Mouse (Mus musculus) thymus, postnatal 4 days (tissue): ENCODE results near the gene Wrap53.

ENCODE experiments used
- DNase-seq: peaks from one replicate; pipeline ENCODE4 v3.0.0; 2021

Wrap53 gene

DNA sequence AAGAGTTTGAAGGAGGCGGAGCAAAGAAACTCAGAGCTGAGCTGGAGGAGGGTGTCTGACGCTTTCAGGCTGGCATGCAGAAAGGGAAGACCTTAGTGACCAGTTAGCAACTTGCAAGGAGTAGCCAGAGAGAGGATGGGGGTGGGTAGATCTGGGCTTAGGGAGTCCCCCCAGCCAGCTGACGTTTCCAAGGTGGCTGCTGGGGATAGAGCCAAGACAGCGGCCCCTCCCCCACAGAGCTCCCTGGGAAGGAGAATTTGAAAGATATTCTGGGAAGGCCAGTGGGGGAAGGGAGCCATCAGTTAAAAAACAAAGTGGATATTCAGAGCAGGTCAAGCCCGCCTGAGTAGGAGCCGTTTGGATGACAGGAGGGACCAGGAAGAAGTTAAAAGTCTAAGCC lies 20.0 kb upstream of the Wrap53 start:
- DNase-seq: no peak

DNA sequence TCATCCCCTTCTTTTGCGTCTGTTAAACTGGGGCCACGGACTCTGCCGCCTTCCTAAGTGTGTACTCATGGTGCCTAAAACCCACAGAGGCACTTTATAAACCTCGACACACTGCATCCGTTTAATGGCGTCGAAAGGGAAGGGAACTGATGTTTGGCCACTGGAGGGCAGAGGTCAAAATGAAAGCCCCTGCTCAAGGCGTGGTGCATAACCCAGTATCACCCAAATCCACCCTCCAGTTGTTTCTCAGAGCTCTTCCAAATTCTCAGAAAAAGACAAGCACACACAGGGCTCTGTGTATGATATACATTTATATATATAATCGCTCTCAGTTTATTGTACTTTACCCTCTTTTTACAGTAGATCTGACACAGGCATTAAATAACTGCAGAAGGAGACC lies 19.4 kb upstream of the Wrap53 start:
- no peak for DNase-seq

DNA sequence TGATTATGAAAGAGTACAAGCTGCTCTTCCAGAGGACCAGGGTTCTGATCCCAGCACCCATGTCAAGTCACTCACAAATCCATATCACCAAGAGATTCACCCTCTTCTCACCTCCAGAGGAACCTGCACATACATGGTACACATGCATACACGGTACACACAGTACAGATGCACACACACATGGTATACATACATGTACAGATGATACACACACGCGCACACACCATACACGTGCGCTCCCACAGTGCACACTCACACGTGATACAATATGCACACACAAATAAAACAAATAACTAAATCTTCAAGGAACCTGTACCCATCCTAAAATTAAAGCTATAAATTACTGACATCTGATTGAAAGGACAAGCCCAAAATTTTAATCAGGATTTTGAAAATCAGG lies 14.8 kb upstream of the Wrap53 start:
- DNase-seq: no peak

DNA sequence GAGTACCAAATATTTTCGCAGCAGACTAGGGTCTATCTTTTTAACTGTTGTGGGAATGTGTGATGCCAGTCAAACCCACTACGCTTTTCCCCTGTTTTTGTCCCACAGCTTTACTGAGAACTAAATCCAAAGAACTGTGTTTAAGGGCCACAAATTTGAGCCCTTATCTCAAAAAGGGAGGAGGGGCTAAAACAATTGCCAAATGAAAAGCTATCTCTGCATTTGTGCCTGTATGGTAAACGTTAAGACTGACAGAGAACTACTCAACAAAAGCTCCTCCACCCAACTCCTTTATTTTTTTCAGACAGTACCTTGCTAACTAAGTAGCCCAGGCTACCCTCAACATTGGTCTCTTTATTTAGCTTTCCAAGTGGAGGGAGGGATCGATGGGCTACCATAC lies 12.7 kb upstream of the Wrap53 start:
- DNase-seq: no peak

DNA sequence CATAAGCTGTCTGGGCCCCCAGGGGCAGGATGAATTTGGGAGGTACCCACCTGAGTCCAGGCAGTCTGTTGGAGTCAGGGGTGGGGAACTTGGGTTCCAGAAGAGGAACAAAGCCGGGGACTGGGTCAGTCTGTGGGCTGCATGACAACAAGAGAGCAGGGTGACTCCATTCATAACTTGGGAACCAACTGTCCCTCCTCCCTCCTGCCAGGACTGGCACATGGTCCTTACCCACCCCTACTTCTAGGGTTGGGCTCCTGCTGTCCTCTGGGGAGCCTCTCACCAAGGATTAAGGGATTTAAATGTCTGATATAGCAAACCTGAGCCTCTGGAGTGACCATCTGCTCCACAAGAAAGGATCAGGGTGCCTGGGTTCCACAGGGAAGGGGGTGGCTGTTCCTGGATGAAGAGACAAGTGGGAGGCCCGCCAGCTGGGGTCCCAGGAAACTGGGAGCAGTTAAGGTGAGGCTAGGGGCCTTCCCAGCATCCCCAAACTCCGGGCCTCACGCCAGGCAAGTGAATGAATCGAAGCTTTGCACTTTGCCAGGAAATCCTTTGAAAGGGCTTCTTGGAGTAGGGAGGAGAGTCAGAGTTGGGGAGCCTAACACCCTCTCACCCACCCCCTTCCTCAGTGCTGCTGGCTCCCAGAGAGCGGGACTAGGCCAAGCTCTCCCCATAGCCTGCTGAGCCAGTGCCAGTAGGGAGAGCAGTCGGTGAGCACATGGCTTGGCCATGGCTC lies 12.0 kb upstream of the Wrap53 start:
- DNase-seq: no peak

DNA sequence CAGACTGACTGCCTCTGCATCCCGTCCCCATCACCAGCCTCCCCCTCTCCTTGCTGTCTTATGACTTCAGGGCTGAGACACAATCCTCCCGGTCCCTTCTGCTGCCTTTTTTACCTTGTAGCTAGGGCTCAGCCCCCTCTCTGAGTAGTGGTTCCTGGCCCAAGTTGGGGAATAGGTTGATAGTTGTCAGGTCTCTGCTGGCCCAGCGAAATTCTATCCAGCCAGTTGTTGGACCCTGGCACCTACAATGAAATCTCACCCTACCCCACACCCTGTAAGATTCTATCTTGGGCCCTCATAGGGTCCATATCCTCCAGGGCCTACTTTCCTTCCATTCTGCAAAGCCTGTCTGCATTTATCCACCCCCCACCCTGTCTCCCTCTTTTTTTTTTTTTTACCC lies 11.4 kb upstream of the Wrap53 start:
- DNase-seq: no peak

DNA sequence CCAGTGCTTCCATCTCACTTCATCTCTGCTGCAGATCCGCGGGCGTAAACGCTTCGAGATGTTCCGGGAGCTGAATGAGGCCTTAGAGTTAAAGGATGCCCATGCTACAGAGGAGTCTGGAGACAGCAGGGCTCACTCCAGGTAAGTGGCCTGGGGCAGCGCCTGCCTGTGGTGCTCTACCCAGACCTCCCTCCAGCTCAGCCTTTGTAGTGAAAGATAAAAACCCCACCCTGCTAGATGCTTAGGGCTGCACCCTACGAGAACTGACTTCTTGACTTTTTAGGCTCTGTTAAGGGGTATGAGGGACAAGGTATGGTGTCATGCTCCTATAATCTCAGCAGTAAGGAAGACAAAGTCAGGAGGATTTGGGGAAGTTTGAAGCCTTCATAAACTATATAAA lies 10.6 kb upstream of the Wrap53 start:
- no peak for DNase-seq

DNA sequence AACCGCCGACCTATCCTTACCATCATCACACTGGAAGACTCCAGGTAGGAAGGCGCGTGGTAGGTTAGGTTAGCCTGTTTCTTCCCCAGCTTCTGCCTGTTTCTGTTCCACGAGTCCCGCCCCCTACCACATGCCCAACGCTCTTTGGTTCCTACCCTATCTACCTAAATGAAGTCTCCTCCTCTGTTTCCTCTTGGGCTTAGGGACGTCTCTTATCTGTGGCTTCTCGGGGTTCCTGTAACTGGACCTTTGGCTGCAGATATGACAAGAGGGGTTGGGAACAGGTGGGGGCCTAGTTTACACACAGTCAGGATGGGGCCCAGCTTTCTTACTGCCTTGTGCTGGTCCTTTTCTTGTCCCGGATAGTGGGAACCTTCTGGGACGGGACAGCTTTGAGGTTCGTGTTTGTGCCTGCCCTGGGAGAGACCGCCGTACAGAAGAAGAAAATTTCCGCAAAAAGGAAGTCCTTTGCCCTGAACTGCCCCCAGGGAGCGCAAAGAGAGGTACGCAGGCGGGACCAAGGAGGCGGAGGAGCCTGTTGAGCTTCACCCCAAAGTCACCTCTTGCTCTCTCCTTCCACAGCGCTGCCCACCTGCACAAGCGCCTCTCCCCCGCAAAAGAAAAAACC lies 9.3 kb upstream of the Wrap53 start:
- DNase-seq: no peak

DNA sequence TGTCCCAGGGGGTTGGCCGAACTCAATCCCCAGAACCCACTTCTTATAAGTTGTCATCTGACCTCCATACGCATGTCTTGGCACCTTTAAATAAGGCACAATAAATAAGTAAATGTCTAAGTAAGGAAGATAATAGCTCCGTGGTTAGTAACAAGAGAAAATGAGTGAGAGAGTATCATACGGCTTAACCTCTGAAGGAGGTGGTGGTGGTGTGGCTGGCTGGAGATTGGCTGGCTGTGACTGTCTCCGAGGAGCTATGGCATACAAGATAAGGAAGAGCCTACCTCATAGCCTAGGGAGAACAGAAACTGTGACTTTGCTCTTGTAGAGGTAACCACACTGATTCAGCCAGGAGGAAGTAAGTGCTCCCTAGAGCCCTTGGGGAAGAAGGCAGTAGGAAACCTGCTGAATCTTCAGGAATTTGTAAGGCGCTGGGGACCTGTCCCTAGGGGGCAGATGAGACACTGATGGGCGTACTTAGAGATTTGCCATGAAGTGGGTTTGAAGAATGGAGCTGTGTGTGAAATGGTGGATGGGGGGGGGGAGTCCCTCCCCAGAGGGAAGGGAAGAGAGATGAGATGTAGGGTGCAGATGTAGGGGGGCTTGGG lies 5.8 kb upstream of the Wrap53 start:
- no peak for DNase-seq

DNA sequence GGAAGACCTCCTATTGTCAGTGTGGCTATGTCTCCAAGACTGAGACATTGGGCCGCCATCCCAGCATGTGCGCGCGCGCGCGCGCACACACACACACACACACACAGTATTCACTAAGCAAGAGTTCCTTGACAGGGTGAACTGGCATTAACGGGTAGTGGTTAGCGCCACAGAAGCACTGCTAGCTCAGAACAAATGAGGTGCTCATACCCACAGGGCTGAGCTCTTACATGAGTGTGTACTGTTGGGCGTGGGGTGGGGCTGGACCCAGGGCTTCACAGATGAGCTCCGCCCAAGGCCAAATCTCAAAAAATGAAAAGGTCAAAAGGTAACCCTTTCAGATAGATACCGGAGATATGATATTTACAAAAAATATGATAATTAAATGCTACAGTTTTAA lies 4.9 kb upstream of the Wrap53 start:
- no peak for DNase-seq

DNA sequence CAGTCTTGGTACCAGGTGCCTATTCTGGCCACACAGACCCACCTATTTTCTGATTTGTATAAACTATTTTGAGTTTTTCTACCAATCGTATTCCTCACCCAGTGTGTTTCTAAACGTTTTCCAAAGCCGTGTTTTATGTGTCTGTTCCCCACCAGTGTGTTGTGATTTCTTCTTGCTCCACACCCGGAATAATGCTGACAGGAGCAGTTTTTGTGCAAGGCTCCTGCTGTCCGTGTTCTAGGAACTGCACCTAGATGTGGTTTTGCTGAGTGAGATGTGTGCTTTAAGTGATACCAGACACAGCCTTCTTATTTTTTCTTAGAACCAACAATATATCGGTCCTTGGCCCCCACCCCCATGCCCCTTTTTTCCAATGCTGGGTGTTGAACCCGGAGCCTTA lies 4.0 kb upstream of the Wrap53 start:
- no peak for DNase-seq

DNA sequence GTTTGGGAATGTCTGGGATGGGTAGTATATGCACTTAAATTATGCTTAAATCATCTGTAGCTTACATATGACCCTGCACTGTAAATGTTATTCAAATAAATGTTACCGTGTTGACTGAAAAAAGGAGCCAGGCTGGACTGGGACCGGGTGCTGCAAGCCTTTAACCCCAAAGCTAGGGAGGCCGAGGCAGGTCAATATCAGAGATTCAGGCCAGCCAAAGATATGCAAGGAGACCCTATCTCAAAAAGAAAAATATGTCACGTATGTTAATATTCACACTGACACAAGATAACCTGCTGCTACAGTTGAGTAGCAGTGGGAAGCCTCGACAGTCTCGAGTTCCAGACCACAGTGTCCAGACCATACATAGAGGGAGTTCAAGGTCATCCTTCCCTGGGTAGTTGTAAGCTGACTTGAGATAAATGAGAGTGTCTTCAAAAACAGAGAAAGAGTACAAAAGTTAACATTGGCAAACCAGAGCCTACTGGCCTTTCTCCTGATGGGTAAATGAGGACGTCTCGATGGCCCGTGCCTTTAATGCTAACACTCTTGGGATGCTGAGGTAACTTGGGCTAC lies 2.3 kb upstream of the Wrap53 start:
- DNase-seq: no peak

DNA sequence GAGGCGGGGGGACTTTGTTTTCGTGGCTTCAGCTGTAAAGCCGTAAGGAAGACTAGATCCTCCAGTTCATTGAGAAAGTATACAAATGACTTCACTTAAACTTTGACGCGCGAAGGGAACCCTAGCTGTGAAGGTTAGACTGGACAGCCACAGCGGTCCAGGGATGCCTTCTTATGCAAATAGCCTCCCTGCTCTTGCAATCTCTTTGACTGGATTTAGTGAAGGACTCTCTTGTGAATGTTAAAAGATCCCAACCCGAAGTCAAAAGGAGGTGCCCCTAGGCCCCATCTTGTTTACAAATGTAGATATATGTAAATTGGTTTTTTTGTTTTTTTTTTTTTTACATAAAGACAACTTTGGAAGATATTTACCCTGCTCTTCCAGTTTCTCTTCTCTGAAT lies 1.8 kb upstream of the Wrap53 start:
- DNase-seq: no peak

DNA sequence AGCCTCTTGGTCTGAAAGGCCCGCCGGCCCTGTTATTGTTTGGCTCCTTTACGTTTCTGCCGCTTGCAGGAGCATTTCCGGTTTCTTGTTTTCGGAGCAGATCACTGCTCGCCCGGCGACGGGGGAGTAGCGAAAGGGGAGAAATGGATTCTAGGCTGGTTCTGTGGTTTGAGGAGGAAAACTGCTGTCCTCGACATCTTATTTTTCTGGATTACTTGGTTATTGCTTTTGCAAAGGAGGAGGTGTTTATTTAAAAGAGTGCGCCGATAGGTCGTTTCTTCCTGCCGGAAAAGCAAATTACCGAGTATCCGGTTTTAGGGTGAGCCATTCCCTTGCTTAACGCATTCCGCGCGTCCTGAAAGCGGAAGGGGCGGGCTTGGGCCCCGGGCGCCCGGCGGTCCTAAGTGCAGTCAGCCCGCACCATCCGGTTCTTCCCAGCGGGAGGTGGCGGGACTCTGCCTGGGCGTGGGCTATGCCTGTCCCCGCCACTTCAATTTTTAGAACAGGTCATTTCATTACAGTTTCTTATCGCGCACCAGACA lies 1.2 kb upstream of the Wrap53 start:
- peak; percentile 88 for DNase-seq

DNA sequence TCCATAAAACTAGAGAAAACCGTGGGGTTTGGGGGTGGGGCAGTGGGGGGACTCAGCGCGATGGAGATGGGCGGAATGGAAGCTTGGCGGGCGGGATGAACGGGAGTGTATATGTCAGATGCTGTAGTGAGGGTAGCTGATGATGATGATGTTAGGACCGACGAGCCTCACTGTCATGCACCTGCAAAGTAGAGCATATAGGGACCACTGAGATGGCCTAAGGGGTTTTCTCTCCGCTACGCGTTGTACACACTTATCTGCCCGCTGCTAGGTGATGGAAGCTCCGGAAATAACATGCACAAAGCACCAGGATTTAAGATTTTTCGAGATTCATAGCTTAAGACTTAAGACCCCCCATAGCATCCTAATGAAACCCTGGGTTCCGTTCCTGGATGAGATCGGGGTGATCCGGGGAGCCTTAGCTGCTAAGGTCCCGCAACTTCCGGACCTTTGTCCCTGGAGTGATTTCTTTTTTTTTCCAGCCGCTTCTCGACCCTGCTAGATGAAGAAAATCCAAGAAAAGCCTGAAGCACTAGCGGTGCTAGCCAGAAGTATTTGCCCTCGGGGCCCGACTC lies 604 bp upstream of the Wrap53 start:
- no peak for DNase-seq

DNA sequence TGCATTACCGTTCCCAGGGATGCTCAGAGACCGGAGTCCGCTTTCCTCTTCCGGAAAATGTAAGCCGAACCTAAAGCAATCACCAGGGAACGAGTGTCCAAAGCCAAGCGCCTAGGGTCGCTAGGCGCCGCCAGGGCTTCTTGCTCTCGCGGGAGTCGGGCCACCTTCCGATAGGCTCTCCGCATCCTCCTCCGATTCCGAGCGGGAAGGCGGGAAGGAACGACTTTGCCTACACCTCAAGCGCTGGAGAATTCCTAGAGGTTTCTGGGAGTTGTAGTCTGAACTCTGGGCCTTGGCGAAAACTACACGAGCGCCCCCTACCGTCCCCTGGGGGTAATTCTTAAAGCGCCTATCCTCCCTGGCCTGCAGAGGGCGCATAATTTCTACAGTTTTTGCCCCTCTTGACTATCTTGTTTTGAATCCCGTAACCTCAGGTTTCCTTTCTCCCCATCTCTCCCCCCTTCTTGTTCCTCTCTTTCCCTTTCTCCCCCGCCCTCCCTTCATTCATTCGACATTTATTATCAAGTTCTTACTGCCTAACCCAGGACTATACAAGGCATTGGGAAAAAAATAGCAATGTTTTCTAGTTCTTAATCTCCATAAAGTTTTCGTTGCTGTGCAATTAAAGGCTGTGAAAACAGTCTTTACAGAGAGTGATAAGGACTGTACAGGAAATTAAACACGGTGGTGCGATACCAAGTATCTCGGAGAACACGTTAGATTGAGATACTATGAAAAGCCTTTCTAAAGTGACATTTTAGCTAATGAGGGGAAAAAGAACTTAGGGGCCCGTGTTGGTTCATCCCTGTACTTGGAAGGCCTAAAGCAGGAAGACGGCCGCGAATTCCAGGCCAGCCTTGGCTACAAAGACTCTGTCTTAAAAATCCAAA lies 682 bp downstream of the Wrap53 start:
- peak; percentile 96 for DNase-seq

DNA sequence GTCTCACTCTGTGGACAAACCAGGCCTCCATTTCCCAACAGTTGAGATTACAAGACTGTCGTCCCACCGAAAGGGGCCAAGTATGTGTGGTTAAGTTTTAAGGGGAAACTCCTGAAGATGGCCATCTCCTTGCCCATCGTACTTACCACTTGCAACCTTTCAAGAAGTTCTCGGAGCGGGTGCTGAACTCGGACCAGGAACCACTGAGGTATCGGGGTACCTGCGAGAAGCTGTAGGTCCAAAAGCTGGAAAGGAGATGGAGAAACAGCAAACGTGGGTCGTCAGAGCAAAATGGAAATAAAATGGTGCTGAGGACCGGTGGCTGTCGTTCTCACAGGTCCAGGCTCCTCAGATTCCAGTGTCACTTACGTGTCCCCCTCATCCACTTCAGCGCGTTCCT lies 1.8 kb downstream of the Wrap53 start:
- no peak for DNase-seq

DNA sequence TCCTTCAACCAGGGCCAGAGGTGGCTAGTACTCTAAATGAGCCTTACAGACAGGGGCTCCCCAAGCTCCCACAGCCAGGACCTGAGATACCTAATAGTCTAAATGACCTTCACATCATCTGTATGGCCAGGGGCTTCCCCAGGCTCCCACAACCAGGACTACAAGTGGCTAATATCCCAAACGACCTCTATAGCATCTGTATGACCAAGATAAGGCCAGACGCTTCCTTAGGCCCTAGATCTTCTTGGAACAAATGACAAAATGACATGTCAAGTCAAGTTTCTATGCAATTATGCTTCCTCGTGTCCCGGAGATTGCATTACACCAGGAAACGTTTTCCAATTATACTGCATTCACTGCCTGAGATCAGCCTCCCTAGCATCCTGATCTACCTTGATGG lies 3.7 kb downstream of the Wrap53 start:
- DNase-seq: no peak

DNA sequence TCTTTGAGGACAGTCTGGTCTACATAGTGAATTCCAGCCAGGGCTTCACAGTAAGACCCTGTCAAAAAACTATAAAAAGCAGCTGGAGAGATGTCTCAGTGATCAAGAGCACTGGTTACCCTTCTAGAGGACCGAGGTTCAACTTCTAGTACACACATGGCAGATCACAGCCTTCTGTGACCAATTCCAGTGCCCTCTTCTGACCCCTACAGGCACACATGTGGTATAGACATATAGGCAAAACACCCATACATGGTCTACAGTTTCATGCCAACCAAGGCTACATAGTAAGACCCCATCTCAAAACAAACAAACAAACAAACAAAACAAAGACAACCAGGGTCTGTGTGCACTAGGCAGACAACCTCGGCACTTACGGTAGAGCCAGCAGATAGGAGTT lies 4.8 kb downstream of the Wrap53 start:
- DNase-seq: peak; percentile 43

DNA sequence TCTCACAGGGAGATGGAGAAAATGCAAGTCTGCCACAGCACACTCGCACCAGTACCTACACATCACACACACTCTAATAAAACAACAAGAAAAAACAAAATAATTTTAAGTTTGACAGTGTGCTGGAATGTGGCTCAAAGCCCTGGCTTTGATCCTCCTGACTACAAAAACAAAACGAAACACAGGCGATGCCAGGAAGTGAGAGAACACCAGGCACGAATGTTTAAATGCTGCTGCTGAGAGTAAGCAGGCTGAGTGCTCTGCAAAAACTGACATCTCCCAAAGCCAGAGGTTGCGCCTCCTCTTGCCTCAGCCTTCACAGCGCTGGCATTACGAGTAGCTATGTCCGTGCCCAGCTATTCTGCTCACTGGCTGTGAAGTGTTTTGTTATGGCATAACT lies 14.9 kb downstream of the Wrap53 start:
- no peak for DNase-seq

DNA sequence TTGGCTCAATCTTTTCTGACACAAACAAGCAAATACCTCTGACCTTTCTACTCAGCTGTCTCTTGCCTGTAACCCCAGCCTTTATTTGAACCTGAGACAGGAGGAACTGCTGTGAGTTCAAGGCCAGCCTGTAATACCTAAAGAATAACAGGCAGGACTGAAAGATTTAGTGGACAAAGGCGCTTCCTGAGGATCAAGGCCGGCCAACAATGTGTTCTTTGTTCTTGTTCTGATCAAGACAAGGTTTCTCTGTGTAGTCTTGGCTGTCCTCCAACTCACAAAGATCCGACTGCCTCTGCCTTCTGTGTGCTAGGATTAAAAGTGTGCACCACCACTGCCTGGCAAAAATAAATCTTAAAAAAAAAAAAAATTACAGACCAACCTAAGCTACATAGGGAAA lies 15.7 kb downstream of the Wrap53 start:
- DNase-seq: no peak

DNA sequence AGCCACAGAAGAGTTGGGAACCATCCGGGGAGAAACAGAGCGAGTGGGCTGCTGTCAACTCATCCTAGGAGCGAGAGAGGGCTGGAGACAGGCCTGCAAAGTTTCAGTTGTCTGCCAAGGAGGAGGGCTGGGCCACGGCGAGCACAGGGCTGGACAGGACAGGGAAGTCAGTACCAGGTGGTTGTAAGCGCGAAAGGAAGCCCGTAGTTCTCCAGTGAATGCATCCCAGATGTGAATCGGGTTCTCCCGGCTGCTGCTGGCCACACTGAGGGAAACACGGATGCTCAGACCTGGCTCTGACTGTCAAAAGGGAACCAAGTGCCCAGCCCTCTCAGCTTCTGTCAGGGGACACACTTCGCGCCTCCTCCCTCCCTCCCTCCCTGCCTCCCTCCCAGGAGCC lies 16.7 kb downstream of the Wrap53 start:
- DNase-seq: no peak
